Comparison of ENCODE assay signal across 13 mouse cellular contexts in the genomic region with DNA sequence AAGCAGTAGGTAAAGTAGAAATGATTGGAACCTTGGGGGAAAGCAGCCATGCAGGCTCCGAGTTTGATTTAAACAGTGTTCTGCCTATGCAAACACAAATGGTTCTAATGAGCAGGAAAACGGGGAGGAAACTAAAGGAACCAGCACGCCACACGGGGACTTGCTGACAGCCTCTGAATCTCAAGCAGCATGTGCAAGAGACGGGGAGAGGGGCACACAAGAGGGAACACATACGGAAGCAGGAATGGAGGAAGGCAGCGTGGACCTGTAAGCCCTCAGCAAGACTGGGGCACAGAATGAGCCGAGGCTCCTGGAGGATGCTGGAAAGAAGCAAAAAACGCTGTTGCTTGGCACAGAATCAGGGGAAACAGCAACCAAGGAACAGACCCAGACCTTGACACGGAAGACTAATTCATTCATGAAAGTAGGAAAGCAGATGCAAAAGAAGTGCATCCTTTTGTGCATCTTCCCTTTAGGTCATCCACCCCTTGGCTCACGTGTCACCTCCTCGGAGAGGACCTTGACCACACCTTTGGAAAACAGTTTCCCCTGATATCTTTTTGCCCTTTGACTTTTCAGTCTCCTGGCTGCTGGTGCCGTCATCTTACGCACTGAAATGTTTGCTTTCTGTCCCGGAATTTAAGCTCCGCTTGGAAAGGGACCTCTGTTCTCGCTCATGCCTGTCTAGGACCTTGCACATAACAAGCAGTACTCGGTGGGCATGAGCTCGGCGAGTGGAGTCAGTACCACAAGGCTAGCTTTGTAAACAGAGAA. TPM values are rescaled to one million over a fixed set of nuclear protein-coding genes. Genes with fewer than 3 reads are reported as not detected.
DNase-seq lines count a peak whose midpoint lies in the region; ATAC-seq and TF ChIP-seq lines count a peak whose summit lies in the region.
"Had no signal": no experiment of that assay in that cellular context is flagged by ENCODE, and none has a peak within 500 bp of the region (broad histone marks: within the 10 kb centered on the region; RNA-seq: fewer than 3 reads in every experiment).

No protein-coding gene starts in this region.

- peak; percentile 82 for DNase-seq in heart, adult 11 months
- DNase-seq in heart, adult 9 months (ENCODE audit: low spot score in 2 of 2): no peak
- DNase-seq in lung, embryonic 14.5 days: peak; percentile 39
- no peak for DNase-seq in lung, postnatal 25 days (ENCODE audit: low spot score)
- no peak for DNase-seq in midbrain, postnatal 0 days (ENCODE audit: low spot score)
- no peak for DNase-seq in cerebellum, postnatal 25 days
- DNase-seq: adrenal gland, postnatal 36 days; cerebellum, adult 9-10 months had no signal

- 19% methylated on average over 20 of the region's 20 CpGs for WGBS in lung, embryonic 14.5 days
- 64% methylated on average over 20 of the region's 20 CpGs for WGBS in hindbrain, embryonic 15.5 days
- WGBS in midbrain, postnatal 0 days: 66% methylated on average over 20 of the region's 20 CpGs

- H3K4me2 ChIP-seq in lung, embryonic 14.5 days: peak overlapping the region; percentile 51
- H3K4me2 ChIP-seq in hindbrain, embryonic 15.5 days: 0 out of 2 replicates have a peak overlapping the region, but pooled peaks have one; percentile 2
- H3K4me2 ChIP-seq in midbrain, postnatal 0 days (ENCODE audit: low read depth, low read length, poor library complexity, severe bottlenecking): 0 out of 2 replicates have a peak overlapping the region, but pooled peaks have one; percentile 9
- H3K4me2 ChIP-seq: liver, embryonic 11.5 days; midbrain, embryonic 12.5 days had no signal

- H3K4me3 ChIP-seq in lung, embryonic 14.5 days (ENCODE audit: low read depth, low read length): peak overlapping the region; percentile 11; the same call in 1 of the 2 replicates
- H3K4me3 ChIP-seq in hindbrain, embryonic 15.5 days: no peak overlapping the region
- no peak overlapping the region for H3K4me3 ChIP-seq in midbrain, postnatal 0 days (ENCODE audit: low read depth, low read length)
- H3K4me3 ChIP-seq: midbrain, embryonic 12.5 days had no signal

- peak; percentile 68 for ATAC-seq in lung, embryonic 14.5 days (ENCODE audit: insufficient read depth)
- ATAC-seq in hindbrain, embryonic 15.5 days (ENCODE audit: low FRiP score, low read depth): no peak
- no peak; the same call in 1 of the 2 replicates for ATAC-seq in midbrain, postnatal 0 days (ENCODE audit: low FRiP score)
- no peak for ATAC-seq in inflammation-experienced regulatory T-cells, adult 6 months
- ATAC-seq: Patski had no signal

- H3K27ac ChIP-seq in lung, embryonic 14.5 days (ENCODE audit: low read depth): no peak overlapping the region
- H3K27ac ChIP-seq in hindbrain, embryonic 15.5 days (replicated peaks): no peak overlapping the region
- 0 out of 2 replicates have a peak overlapping the region, but pooled peaks have one; percentile 20 for H3K27ac ChIP-seq in midbrain, postnatal 0 days (ENCODE audit: low read depth, low read length)
- H3K27ac ChIP-seq: midbrain, embryonic 12.5 days had no signal

- H3K9me3 ChIP-seq in lung, embryonic 14.5 days (ENCODE audit: low read depth, low read length): no peaks in the 10 kb centered on the region
- H3K9me3 ChIP-seq in hindbrain, embryonic 15.5 days: no peaks in the 10 kb centered on the region
- H3K9me3 ChIP-seq in midbrain, postnatal 0 days (ENCODE audit: low read length): no peaks in the 10 kb centered on the region
- H3K9me3 ChIP-seq: midbrain, embryonic 12.5 days had no signal

- no peaks in the 10 kb centered on the region for H3K36me3 ChIP-seq in lung, embryonic 14.5 days (ENCODE audit: insufficient read depth)
- H3K36me3 ChIP-seq in hindbrain, embryonic 15.5 days: no peaks in the 10 kb centered on the region
- no peaks in the 10 kb centered on the region for H3K36me3 ChIP-seq in midbrain, postnatal 0 days (ENCODE audit: insufficient read depth, low read length)
- H3K36me3 ChIP-seq: midbrain, embryonic 12.5 days had no signal

- H3K27me3 ChIP-seq in lung, embryonic 14.5 days (ENCODE audit: insufficient read depth, low read length): no peaks in the 10 kb centered on the region
- no peaks in the 10 kb centered on the region for H3K27me3 ChIP-seq in hindbrain, embryonic 15.5 days
- no peaks in the 10 kb centered on the region for H3K27me3 ChIP-seq in midbrain, postnatal 0 days (ENCODE audit: insufficient read depth, low read length)
- H3K27me3 ChIP-seq: midbrain, embryonic 12.5 days; Patski had no signal

- H3K9ac ChIP-seq in lung, embryonic 14.5 days: no peak overlapping the region
- no peak overlapping the region for H3K9ac ChIP-seq in hindbrain, embryonic 15.5 days
- no peak overlapping the region for H3K9ac ChIP-seq in midbrain, postnatal 0 days (replicated peaks; ENCODE audit: low read length, poor library complexity, severe bottlenecking)
- H3K9ac ChIP-seq: midbrain, embryonic 12.5 days had no signal

- no peaks in the 10 kb centered on the region for H3K4me1 ChIP-seq in lung, embryonic 14.5 days (ENCODE audit: insufficient read depth)
- H3K4me1 ChIP-seq in hindbrain, embryonic 15.5 days (replicated peaks): no peaks in the 10 kb centered on the region
- H3K4me1 ChIP-seq in midbrain, postnatal 0 days (ENCODE audit: insufficient read depth, low read length): no peaks in the 10 kb centered on the region
- H3K4me1 ChIP-seq: midbrain, embryonic 12.5 days had no signal

- no peak for TF ChIP-seq CTCF in lung, embryonic 14.5 days (IDR thresholded peaks at IDR 0.05; ENCODE audit: low read depth)
- no peak for TF ChIP-seq CTCF in midbrain, postnatal 0 days (IDR thresholded peaks at IDR 0.05)

RNA-seq across cellular contexts. Expression of gene Adgrl2, which starts 17.7 kb away (rescaled TPM):
- polyA plus RNA-seq in lung, embryonic 14.5 days (2014; fragmentation: Nextera tagmentation; extraction: Ambion mirVana): 83.2 and 83.3 TPM in 2 replicates
- polyA plus RNA-seq in hindbrain, embryonic 15.5 days (2015; fragmentation: Nextera tagmentation; extraction: Ambion mirVana): 123 and 138 TPM in 2 replicates
- 102 and 116 TPM in 2 replicates for total RNA-seq in midbrain, postnatal 0 days (2014; rRNA removed)
- polyA plus RNA-seq in midbrain, postnatal 0 days (2015; fragmentation: Nextera tagmentation; extraction: Ambion mirVana): 83.6 and 92.9 TPM in 2 replicates
- under 1 TPM in 1 of 3 experiments, not detected in 2; 0.17 TPM for polyA plus RNA-seq in inflammation-experienced regulatory T-cells, adult 6 months (2017; shearing (Covaris generic))

Comparison
In these comparisons a context has a peak if more than half of its experiments do, and no peak if none do; other contexts are left out.
1. DNase-seq: peak in heart, adult 11 months (single experiment) and lung, embryonic 14.5 days (single experiment); none in heart, adult 9 months (0 of 2), lung, postnatal 25 days (single experiment), midbrain, postnatal 0 days (single experiment) and cerebellum, postnatal 25 days (0 of 2).
2. RNA of gene Adgrl2, which starts 17.7 kb away (polyA plus RNA-seq): 123 to 138 TPM in hindbrain, embryonic 15.5 days, 83.6 to 92.9 TPM in midbrain, postnatal 0 days and 83.2 to 83.3 TPM in lung, embryonic 14.5 days; 0.17 TPM in inflammation-experienced regulatory T-cells, adult 6 months; every median in the first group is over 10 times any median in the second.
3. Peak in every context shown above with its lines, with median percentiles within 50 percentile points of each other: H3K4me2 ChIP-seq.